Mouse (Mus musculus) 3134 (cell line): ENCODE data around the gene Tatdn3.

Source experiments
- DNase-seq: peaks from one replicate; pipeline ENCODE4 v3.0.0-alpha.2; 2011; ENCODE audit warnings: low spot score; ENCODE audit not compliant: insufficient read length; ENCODE audit errors: extremely low read depth

Tatdn3 gene

GRCm38 (mm10) chr1:191062781-191063485 lies at the start of gene Tatdn3, which contains the start of gene Nsl1:
Tatdn3 (minus strand) TSS chr1:191062932.
Nsl1 (plus strand) TSS chr1:191063012.
- peak; percentile 92 for DNase-seq

GRCm38 (mm10) chr1:191111146-191111545 lies 48.4 kb upstream of the Tatdn3 start:
- no peak for DNase-seq

GRCm38 (mm10) chr1:191109907-191110306 lies 47.2 kb upstream of the Tatdn3 start:
- DNase-seq, result no peak

DNA sequence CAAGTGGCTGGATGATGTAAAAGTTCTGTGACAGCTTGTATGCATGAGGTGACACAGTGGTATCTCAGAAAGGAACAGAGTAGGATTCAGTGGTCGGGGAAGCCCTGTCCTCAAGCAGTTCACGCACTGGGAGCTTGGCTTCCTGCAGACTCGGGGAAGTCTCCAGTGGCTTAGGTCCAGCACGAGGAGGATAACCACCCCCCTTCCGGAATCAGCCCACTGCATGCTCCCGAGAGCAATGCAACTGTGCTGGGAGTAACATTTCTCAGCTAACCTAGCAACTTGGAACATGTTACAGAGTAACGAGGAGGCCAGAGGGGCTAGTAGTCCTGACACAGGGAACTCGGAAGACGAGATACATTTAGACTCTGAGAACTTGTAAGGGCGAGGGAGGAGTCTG lies 44.6 kb upstream of the Tatdn3 start:
- DNase-seq, result no peak

- no peak for DNase-seq
Measured at GRCm38 (mm10) chr1:191105246-191105645, 42.5 kb upstream of the Tatdn3 start.

- DNase-seq, result peak; percentile 59
Measured at GRCm38 (mm10) chr1:191102730-191103370, 40.1 kb upstream of the Tatdn3 start.

GRCm38 (mm10) chr1:191099772-191100291 lies 37.1 kb upstream of the Tatdn3 start:
- no peak for DNase-seq

DNA sequence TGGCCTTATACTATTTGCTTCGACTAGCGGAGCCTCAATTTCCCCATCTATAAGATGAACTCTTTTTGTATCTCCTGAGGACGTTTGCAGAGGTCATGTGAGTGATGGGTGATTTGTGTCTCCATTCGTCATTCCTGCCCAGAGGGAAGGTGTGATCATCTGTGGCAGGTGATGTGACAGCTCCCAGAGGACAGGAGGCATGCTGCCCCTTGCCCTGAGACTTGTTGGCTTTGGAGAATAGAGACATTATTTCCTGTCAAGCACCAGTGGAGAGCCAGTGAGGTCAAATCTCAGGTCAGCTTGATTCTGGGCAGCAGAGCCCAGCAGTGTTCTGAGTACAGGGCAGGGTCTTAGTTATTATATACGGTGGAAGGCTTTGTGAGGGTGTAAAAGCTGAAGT lies 36.4 kb upstream of the Tatdn3 start:
- no peak for DNase-seq

DNA sequence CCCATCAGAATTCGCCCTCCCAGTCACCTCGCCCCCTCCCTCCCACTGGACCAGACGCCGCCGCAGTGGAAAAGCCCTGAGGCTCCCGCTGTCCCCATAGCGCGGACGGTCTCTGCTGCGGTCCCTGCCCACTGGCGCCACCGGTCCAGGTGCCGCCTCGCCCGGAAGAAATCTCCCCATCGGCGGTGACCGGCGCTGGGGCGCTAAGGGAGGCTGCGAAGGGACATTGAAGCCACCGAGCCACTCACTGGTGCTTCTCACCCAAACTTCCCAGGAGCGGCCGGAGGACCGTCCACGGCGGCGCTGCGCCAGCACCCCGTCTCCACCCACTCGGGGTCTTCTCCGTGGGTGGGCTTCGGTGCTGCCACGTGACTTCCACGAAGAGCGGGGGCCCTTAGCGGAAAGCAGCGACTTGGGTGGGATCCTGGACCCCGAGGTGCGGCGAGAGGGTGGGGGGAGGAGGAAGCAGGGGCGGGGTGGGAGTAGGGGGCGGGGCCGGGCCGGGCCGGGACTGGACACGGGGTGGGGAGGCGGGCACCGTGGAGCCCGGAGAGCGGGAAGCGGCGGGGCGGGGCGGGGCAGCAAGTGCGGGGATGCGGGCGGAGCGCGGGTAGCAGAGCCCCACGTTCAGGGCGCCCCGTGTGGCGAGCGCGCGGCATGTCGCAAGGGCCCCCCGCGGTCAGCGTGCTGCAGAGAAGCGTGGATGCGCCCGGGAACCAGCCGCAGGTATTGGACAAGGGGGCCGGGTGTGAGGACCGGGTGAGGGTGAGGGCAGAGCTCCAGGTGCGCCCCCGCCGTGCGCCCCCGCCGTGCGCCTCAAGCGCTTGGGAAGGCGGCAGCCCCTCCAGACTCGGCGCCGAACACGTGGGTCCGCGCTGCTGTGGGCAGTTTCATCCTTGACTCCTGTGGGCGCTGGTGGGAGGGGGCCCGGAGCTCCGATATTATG lies 35.3 kb upstream of the Tatdn3 start, which contains the start of gene Batf3:
Batf3 (plus strand) TSS at position 46 of the 946 bp plus-strand sequence.
- DNase-seq, result no peak

GRCm38 (mm10) chr1:191096871-191097681 lies 34.3 kb upstream of the Tatdn3 start:
- DNase-seq, result no peak

DNA sequence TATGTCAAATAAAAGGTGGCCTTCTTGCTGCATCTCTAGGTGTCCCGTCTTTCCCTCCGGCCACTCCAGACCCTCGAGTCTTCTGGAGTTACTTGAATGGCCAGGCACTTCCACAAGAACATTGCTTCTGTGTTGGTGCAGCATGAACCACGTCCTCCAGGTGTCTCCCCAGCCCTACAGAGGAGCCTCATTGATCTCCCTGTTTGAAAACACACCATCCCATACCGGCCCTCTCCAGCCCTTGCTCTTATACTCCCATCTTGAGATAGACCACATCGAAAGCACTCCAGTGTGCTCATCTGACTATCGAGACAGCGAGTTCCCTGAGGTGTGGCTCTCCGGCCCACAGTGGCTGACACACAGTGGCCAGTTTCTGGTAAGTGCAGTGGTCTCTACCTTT lies 32.3 kb upstream of the Tatdn3 start:
- DNase-seq, result no peak

GRCm38 (mm10) chr1:191093578-191093977 lies 30.8 kb upstream of the Tatdn3 start:
- no peak for DNase-seq

DNA sequence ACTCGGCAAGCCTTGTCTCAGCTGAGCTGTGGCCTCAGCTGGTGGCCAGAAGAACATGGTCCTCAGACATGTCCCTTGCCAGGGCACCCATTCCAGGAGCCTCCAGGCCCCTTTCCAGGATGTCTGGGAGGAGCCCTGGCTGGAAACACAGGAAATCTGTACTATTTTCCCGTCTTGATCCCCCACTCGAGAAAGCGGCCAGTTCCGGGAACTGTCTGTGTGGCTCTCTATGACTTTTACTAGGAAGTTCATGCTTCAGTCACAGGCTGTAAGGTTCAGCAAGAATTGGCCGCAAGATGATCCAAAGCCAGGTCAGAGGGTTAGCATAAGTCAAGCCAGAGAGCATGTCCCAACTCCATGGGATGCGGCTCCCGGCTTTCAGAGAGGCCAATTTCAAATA lies 29.3 kb upstream of the Tatdn3 start:
- no peak for DNase-seq

GRCm38 (mm10) chr1:191089355-191089754 lies 26.6 kb upstream of the Tatdn3 start:
- DNase-seq, result no peak

DNA sequence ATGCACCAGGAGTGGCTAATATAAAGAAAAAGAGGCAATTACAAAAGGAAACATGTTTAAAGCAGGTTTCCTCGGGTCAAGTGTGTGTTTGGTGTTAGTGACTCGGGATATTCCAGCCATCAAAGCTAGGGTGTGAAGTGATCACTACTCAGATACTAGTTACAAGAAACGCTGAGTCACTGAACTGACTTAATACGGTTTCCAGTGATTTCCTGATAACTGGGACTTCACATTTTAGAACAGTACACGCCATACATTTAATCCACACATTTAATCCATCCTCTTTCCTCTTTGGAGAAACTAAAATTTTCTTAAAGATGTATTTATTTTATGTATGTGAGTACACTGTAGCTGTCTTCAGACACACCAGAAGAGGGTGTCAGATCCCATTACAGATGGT lies 25.2 kb upstream of the Tatdn3 start:
- no peak for DNase-seq

GRCm38 (mm10) chr1:191086960-191087359 lies 24.2 kb upstream of the Tatdn3 start:
- DNase-seq, result no peak

DNA sequence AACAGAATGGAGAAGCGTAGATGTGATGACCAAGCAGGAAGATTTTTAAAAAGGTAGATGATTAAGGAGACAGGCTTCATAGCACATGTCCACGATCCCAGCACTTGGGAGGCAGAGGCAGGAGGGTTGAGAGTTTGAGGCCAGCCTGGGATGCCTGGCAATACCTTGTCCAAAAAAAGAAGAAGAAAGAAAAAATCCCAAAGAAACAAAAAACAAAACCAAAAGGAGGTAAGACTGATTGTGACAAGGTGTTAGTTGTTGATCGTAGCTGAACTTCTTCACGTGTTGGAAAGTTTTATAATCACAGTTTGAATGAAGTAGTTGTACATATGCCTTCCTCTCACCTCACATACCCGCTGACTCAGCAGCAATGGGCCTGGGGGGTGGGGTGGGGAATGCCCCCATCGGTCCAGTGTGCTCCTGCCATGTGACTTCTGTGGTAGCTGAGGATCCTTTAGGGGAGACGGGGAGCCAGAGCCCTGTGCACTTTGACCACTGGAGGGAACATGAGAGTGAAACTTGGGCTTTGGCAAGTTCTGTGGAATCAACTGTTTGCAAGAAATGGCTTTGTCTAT lies 23.7 kb upstream of the Tatdn3 start:
- no peak for DNase-seq

- no peak for DNase-seq
Measured at GRCm38 (mm10) chr1:191085597-191085996, 22.9 kb upstream of the Tatdn3 start.

DNA sequence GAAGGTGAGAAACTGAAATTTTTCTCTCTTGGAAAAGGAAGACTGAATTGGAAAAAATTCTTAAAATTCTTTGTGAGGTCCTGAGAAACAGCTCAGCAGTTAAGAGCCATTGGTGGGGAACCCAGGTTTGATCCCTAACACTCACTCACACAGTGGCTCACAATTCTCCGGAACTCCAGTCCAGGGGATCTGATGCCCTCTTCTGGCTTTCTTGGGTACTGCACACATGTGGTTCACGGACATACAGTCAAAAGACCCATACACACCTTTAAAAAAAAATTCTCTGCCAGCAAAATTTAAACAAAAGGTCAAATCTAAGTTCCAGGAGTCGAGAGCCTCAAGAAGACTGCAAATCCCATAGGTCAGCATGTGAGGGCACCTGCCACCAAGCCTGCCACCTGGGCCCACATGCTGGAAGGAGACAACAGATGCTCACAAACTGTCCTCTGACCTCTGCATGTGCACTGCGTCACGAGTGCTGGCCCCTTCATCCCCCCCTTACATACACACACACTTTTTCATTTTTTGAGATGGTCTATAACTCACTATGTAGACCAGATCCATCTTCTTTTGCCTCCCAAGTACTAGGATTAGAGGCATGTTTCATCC lies 22.3 kb upstream of the Tatdn3 start:
- DNase-seq, result no peak
